Mouse (Mus musculus) cerebellum, adult 2 months (tissue): ENCODE results near the gene Hdgf.
"Not testable (repeated sequence)": the region's sequence is repeated elsewhere in the genome, so short reads cannot be mapped to it uniquely, and the experiment has no call there.

Source experiments
- CTCF ChIP-seq: fragments of 200-500 bp; IDR thresholded peaks from 2 replicates; pipeline ENCODE4 v1.5.1; 2011; ENCODE audit warnings: low read depth, mild to moderate bottlenecking, control low read depth, low read length, moderate library complexity, borderline replicate concordance; ENCODE audit not compliant: insufficient read depth
- POLR2A ChIP-seq: fragments of 200-500 bp; IDR thresholded peaks from 2 replicates; pipeline ENCODE4 v1.6.1; 2011; ENCODE audit warnings: low read length, control low read depth, borderline replicate concordance; ENCODE audit not compliant: insufficient read depth

- not testable (repeated sequence) for TF ChIP-seq POLR2A, CTCF
Measured at GRCm38 (mm10) chr3:87901959-87902358, 4.2 kb upstream of the Hdgf start.
